Mouse (Mus musculus) kidney, postnatal 10 days (tissue): ENCODE data around the gene Mymk.
A peak's percentile ranks its signal among the peaks of the same experiment; 100 is the strongest.

Experiments
- DNase-seq: peaks from one replicate; pipeline ENCODE4 v3.0.0; 2021; ENCODE audit warnings: mixed read lengths

The Mymk gene

GRCm38 (mm10) chr2:27078312-27078711 is 6.3 kb upstream of the Mymk start:
- DNase-seq: no peak

DNA sequence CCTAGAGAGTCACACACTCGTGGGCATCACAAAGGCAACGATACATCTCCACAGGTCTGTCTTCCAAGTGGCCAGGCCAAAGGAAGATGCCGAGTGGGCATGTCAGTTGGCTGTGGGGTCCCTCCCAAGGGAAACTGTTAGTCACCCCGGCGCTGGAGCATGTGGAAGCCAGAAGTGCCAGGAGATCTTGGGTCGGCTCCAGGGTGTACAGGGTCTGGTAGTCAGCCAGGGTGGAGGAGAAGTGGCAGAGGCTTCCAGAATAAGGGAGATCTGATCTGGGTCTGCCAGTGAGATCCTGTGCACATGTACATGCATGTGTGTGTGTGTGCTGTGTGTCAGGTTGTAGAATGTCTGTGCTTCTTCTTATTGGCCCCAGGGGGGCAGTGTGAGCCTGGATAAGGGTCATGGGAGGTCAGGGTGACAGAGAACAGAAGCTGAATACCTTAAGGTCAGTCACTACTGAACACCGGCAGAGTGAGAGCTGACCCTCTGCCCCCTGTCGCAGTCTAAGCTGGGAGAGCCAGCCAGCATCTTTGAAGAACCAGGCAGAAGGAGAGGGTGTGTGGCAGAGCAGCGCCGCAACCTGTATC is 5.8 kb upstream of the Mymk start:
- DNase-seq: no peak

DNA sequence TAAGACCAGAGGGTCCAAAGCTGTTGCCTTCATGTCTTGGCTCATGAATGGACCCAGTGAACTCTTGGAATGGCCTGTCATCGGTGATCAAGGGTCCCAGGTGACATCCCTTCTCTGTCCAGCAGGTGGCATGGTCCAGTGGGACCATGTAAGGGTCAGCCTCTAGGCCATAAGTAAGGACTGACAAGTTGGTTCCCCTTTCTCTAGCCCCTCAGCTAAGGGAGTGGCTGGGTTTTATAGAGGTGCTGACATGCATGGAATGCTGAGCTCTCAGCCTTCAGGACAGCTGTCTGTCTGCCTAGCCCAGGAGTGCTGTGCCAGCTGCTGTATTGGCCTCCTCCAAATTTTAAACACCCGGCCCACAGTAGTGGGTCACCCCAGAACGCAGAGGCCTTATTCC is 3.5 kb upstream of the Mymk start:
- DNase-seq: peak; percentile 76

DNA sequence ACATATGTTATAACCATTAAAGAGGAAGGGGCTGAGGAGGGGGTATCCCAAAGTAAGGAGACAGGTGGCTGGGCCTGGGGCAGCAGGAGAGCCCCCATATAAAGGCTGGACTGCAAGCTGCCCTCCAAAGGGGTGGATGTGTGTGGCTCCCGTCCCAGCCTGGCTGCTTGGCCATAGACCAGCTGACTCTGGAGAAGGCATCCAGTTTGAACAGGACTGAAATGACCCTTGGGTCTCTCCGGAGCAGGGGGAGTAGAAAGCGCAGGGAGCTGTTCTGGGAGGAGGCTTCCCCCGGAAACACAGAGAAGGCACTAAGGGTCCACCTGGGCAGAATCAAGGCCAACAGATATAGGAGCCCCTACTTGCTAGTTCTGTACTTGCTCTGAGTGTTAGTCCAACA is 2.8 kb upstream of the Mymk start:
- DNase-seq: peak; percentile 78

DNA sequence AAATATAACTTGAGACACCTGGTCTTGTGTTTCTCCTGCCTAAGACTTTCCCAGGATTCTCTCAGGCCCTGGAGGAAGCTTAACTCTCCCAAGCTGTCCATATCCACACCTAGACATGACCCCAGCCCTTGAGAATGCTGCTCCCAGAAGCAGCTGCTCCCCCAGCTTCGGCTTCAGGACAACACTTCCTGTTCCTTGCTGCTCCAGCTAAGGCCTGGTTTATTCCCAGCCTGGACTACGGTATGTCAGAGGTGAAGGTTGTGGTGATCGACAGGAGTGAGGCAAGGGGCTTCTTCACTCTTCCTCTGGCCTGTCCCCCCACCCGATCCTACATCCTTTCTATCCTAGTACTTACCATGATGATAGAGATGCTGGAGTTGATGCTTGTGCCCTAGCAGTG is 1.4 kb upstream of the Mymk start:
- no peak for DNase-seq

DNA sequence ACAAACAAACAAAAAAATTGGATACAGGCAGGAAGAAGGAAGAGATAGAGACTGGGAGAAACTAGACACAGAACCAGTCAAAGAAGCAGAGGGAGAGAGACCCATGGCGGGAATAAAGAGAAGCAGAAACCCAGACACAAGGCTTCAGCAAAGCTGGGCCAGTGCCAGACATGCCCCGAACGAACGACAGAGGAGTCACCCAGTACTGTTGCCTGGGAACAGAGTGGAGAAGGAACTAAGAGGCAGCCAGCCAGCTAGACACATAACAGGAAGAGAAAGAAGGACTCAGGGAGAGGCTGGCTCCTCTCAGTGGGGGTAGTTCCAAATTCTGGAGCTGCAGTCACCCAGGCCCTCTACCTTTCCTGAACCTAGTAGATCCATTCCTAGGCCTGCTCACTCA is 842 bp downstream of the Mymk start:
- DNase-seq: peak; percentile 89

DNA sequence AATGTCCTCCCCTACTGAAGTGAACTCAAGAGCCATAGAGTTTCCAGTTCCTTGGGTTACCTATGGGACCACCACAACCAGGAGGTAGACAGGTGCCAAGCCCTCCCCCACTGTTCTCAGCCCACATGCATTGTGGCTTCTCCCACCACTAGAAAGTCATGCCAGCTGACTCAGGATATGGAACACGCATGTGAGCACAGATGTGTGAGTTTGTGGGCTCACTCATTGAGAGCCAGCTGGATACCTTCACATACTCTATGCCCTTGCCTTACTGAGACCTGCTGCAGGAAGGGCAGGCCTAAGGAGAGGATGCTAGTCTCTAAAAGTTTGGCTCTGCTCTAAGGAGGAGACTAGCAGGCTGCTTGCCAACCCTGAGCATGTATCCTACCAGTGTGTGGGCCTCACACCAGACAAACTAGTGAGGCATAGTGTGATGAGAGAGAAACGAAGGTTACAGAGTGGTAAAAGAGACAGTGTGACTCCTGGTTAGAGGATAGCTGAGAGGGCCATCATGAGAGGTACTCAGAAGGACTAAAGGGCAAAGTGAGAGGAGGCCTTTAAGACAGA is 1.6 kb downstream of the Mymk start:
- no peak for DNase-seq

DNA sequence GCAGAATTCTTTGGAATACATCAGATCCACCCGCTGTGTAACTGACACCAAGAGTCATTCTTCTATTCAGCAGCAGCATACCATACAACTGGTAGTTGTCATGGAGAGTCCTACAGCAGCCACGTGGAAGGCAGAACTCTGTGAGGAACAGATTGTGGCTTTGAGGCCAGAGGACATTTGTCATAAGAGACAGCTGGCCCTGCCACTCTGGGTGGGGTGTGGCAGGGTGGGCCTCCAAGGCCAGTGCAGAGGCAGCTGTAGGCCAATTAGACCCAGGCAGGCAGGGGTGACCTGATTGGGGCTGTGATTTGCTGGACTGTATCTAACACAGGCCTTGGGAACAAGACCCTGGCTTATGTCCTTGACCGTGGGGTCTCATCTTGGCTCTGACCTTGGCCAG is 2.3 kb downstream of the Mymk start:
- DNase-seq: no peak

DNA sequence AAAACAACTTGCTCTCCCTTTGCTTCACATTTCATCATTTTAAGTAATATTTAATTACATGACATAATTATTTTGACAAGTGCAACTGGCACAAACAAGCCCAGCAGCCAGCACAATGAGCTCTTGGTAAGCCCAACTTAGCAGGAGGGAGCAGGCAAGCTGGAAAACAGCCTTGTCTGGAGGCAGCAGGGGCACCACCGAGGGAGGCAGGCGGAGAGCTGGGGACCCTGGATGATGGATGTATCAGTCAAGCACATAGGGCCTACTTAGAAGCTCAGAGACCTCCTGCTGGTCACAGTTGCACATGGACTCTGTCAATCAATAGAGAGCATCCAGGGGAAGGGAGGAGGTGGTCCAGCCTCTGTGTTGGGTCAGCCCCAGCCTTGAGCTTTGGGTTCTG is 4.0 kb downstream of the Mymk start:
- no peak for DNase-seq

DNA sequence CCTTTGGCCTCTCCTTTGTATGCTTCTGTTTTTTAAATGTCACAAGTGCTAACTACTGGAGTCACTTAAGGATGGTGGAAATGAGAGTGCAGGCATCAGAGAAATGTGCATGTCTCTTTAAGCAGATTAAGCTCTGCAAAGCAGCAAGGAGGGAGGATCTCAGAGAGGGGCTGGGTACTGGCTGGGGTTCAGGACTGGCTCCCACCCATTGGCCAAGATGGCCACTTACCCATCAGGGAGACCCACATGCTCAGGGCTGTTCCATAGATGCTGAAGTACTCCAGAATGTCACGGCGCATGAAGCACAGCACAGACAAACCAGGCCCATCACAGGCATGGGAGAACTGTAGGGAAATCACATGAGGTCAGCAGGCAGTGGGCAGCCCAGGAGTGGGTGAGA is 4.9 kb downstream of the Mymk start:
- no peak for DNase-seq

GRCm38 (mm10) chr2:27059187-27059586 is 12.8 kb downstream of the Mymk start:
- no peak for DNase-seq

- no peak for DNase-seq
These were observed 13.2 kb downstream of the Mymk start for GRCm38 (mm10) chr2:27058751-27059150.

GRCm38 (mm10) chr2:27058251-27058650 is 13.7 kb downstream of the Mymk start:
- DNase-seq: no peak

DNA sequence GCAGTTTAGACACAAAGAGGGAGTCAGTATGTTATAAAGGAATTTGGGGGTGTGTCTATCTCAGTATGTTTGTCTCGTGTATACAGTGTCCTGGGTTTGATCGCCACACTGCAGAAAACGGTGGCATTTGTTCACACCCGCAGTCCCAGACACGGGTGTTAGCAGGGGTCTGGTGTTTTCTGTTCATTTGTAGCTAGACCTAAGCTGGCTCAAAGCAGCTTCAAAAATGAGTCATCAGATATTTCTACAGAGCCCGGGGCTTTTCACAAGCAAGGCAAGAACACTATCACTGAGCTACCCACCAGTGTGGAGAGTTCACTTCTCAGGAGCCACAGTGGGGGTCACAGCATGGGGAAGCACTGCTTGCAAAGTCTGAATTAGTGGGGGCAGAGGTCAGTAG is 22.6 kb downstream of the Mymk start:
- no peak for DNase-seq

DNA sequence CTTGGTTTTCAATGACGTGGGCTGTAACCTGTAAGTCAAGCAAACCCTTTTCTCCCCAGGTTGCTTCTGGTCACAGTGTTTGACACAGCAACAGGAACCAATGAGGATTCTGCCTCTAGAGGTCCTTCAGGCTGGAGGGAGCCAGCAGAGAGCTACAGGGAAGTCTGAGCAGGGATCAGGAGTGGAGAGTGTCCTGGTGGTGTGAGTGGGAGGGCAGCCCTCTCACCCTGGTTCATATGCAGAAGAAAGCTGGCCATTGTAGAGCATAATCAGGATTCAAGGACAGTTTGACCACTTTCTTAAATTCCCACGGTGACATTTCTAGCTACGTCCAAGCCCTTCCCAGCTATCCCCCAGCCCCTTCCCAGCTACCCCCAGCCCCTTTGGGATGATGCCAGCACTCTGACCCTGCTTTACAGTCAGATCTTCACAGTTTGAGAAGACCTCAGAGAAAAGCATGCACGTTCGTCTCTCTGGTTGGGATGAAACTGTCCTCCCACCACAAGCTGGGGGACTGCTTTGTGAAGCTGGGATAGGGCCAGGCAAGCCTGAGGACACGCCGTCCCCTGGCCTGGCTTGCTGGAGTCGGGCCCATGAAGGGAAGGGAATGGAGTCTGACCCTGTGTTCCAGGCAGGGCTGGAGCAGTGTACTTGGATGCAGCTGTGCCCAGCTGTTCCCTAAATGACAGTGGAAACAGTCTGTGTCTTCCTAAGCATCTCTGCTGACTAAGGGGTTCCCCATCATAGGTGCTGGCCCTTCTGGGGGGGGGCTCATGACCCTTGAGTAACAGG is 25.8 kb downstream of the Mymk start:
- peak; percentile 90 for DNase-seq

- DNase-seq: peak; percentile 37
These were observed 27.3 kb downstream of the Mymk start for GRCm38 (mm10) chr2:27044641-27045040.

- no peak for DNase-seq
These were observed 27.8 kb downstream of the Mymk start for GRCm38 (mm10) chr2:27044166-27044565.

GRCm38 (mm10) chr2:27043461-27043860 is 28.5 kb downstream of the Mymk start:
- peak; percentile 94 for DNase-seq

DNA sequence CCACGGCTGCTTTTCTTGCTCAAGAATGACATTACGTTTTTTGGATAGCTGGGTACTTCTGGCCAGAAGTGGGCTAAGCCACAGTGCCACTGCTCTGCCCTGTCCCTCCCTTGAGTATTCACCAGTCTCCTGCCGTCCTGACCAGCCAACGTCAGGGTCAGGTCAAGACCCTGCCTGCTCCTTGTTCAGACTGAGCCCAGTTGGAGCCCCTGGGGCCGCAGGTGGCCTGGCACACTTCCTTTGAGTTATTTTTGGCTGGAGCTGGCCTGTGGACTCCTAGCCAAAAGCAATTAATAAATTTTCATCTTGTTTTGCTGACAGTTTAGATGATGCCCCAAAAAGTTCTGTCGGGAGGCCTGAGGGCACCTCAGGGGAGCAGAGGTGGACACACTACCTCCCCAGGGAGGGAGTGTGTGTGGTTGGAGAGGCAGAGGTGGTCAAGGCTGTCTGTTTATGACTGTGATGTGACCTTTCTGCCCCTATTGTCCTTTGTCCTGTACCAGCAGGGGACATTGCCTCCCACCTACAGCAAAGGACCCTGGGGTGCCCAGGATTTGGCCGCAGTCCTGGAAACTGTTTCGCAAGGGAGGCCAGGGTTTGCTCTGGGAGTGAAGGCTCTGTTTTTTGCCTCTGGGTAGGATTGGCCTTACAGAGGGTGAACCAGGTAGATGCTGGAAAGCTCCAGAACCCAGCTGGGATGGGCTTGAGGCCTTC is 29.7 kb downstream of the Mymk start:
- peak; percentile 50 for DNase-seq

- DNase-seq: peak; percentile 72
These were observed 32.7 kb downstream of the Mymk start for GRCm38 (mm10) chr2:27039286-27039685.

- DNase-seq: peak; percentile 89
These were observed 33.4 kb downstream of the Mymk start for GRCm38 (mm10) chr2:27038596-27038995.

DNA sequence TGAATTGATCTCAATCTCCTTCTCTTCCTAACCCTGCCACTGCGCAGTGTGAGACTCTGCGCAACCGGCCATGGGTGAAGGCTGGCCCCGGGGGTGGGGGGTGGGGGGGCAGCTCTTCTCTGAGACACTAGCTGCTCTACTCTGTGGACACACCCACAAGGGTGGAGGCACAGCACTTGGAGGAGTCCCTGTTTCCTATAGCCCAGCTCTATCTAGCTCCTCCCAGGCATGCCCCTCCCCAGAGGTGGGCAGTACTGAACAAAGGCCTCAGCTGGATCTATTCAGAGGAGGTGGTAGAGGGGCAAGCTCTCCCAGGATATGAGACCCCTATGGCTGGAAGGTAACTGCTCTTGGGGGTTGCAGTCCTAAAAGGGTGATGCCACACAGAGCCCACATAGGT is 35.0 kb downstream of the Mymk start:
- DNase-seq: no peak

- DNase-seq: no peak
These were observed 36.0 kb downstream of the Mymk start for GRCm38 (mm10) chr2:27036003-27036402.

- no peak for DNase-seq
These were observed 39.6 kb downstream of the Mymk start for GRCm38 (mm10) chr2:27032361-27032760.
